Mouse (Mus musculus) E14TG2a.4 (cell line): ENCODE data around the gene Gipc2.

ENCODE experiments used
- CTCF ChIP-seq: conservative IDR thresholded peaks from 2 replicates; pipeline ENCODE4 v1.5.1; 2014; ENCODE audit warnings: low read length
- NANOG ChIP-seq: IDR thresholded peaks from 2 replicates; pipeline ENCODE4 v1.6.1; 2014; ENCODE audit warnings: borderline replicate concordance, low read length, mixed read lengths
- POU5F1 ChIP-seq: IDR thresholded peaks from 2 replicates; pipeline ENCODE4 v1.6.1; 2014; ENCODE audit warnings: low read length, borderline replicate concordance

GRCm38 (mm10) chr3:152107149-152108002 lies 58.7 kb downstream of the Gipc2 start:
- TF ChIP-seq CTCF = no peak
- TF ChIP-seq POU5F1 = no peak
- no peak for TF ChIP-seq NANOG
